Mouse (Mus musculus): Measurements from ENCODE around the gene March9. TPM values are rescaled to one million over a fixed set of nuclear protein-coding genes. Genes with fewer than 3 reads are reported as not detected.

The March9 gene
- polyA plus RNA-seq, 1 experiment from 2014 or later = 0.39 TPM

DNA sequence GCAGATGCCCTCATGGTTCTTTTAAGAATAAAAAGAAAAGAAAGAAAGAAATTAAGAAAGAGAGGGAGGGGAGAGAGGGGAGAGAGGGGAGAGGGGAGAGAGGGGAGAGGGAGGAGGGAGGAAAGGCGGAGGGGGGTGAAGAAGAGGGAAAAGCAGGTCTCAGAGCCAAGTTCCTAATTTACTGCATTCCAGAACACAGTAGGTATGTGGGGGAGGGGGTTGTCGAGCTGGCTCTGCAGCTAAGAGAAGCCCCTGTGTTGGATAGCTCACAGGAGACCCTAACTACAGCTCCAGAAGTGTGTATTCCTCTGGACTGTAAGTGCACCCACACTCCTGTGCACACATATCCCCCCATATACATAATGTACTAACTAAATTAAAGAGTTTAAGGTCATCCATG is 42.9 kb downstream of the March9 start:
- no peaks in the 10 kb centered on the region for H3K9me3 ChIP-seq (ENCODE audit: control insufficient read depth, low read length)
- peaks cover 8% of the 10 kb centered on the region for H3K36me3 ChIP-seq (ENCODE audit: control insufficient read depth, insufficient read depth, low read length)
- H3K4me1 ChIP-seq (ENCODE audit: control insufficient read depth in 2 of 2, insufficient read depth in 2 of 2, low read length in 2 of 2) = no peaks in the 10 kb centered on the region
- H3K27ac ChIP-seq (replicated peaks in 1 of 2; ENCODE audit: control insufficient read depth in 1 of 2, insufficient read depth in 1 of 2, low read depth in 2 of 2, low read length in 2 of 2) = no peak overlapping the region
- H3K4me3 ChIP-seq (ENCODE audit: control insufficient read depth in 1 of 2, insufficient read depth in 1 of 2, low read depth in 1 of 2, low read length in 2 of 2) = no peak overlapping the region
- ATAC-seq (ENCODE audit: insufficient number of reproducible peaks, insufficient read depth, low FRiP score, low read depth) = no peak
- no peak overlapping the region for H3K4me2 ChIP-seq (ENCODE audit: low read length)
- WGBS = 22% methylated on average over 2 of the region's 2 CpGs
- H3K9ac ChIP-seq (ENCODE audit: low read length) = no peak overlapping the region
- no peaks in the 10 kb centered on the region for H3K27me3 ChIP-seq (ENCODE audit: control insufficient read depth, insufficient read depth, low read length)

DNA sequence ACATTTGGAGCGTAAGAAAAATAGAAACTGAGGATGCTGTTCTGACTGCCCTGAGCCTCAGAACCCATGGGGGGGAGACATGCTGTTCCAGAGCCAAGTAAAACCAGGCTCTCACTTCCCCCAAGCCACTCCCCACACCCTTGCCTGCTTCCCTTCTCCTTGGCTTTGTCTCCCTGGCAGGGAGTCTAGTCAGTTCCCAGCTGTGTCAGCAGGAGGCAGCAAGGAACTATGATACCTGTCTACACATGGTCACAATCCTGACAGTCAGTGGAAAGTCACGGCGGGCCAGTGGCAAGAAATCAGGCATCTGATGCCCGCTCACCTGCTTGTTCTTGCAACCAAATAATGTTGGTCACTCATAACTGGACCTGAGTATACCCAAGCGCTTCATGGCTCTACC is 43.5 kb downstream of the March9 start:
- Histone ChIP-seq H3K4me1 (ENCODE audit: control insufficient read depth in 2 of 2, insufficient read depth in 2 of 2, low read length in 2 of 2) (no peaks in the 10 kb centered on the region), H3K4me3 (ENCODE audit: control insufficient read depth in 1 of 2, insufficient read depth in 1 of 2, low read depth in 1 of 2, low read length in 2 of 2) (no peak overlapping the region), H3K27ac (replicated peaks in 1 of 2; ENCODE audit: control insufficient read depth in 1 of 2, insufficient read depth in 1 of 2, low read depth in 2 of 2, low read length in 2 of 2) (no peak overlapping the region), H3K9me3 (ENCODE audit: control insufficient read depth, low read length) (no peaks in the 10 kb centered on the region), H3K36me3 (ENCODE audit: control insufficient read depth, insufficient read depth, low read length) (peaks cover 7% of the 10 kb centered on the region; the same call in 1 of the 2 replicates), H3K4me2 (ENCODE audit: low read length) (no peak overlapping the region), H3K9ac (ENCODE audit: low read length) (no peak overlapping the region), H3K27me3 (ENCODE audit: control insufficient read depth, insufficient read depth, low read length) (no peaks in the 10 kb centered on the region)
- no peak for ATAC-seq (ENCODE audit: insufficient number of reproducible peaks, insufficient read depth, low FRiP score, low read depth)
- WGBS = 55% methylated on average over 5 of the region's 5 CpGs

Other genes with a start within 250 kb of the March9 start
- gene Atp23, start 158.8 kb downstream of the March9 start, polyA plus RNA-seq (2014; fragmentation: Nextera tagmentation; extraction: Ambion mirVana) = 9.4 and 10.0 TPM in 2 replicates
- 60.4 and 64.4 TPM in 2 replicates for gene Ctdsp2, start 81.5 kb downstream of the March9 start, polyA plus RNA-seq (2014; fragmentation: Nextera tagmentation; extraction: Ambion mirVana)
- gene Avil, start 59.5 kb downstream of the March9 start, polyA plus RNA-seq (2014; fragmentation: Nextera tagmentation; extraction: Ambion mirVana) = 0.19 and 0.39 TPM in 2 replicates
- gene Tsfm, start 29.3 kb downstream of the March9 start, polyA plus RNA-seq (2014; fragmentation: Nextera tagmentation; extraction: Ambion mirVana) = 84.6 and 85.0 TPM in 2 replicates
- gene Mettl1, start 18.8 kb downstream of the March9 start, polyA plus RNA-seq (2014; fragmentation: Nextera tagmentation; extraction: Ambion mirVana) = 36.3 and 37.1 TPM in 2 replicates
- gene Eef1akmt3, start 18.7 kb downstream of the March9 start, polyA plus RNA-seq (2014; fragmentation: Nextera tagmentation; extraction: Ambion mirVana) = 0.16 and 0.30 TPM in 2 replicates
- gene Cyp27b1, start 11.9 kb downstream of the March9 start, polyA plus RNA-seq (2014; fragmentation: Nextera tagmentation; extraction: Ambion mirVana) = not detected in 2 replicates
- gene Cdk4, start 3.4 kb upstream of the March9 start, polyA plus RNA-seq (2014; fragmentation: Nextera tagmentation; extraction: Ambion mirVana) = 929 and 946 TPM in 2 replicates
- gene Tspan31, start 10.1 kb upstream of the March9 start, polyA plus RNA-seq (2014; fragmentation: Nextera tagmentation; extraction: Ambion mirVana) = 99.1 and 101 TPM in 2 replicates
- 0.27 TPM in 1 of 2 replicates, not detected in the other for gene Agap2, start 15.1 kb upstream of the March9 start, polyA plus RNA-seq (2014; fragmentation: Nextera tagmentation; extraction: Ambion mirVana)
- 27.7 and 28.3 TPM in 2 replicates for gene Os9, start 60.9 kb upstream of the March9 start, polyA plus RNA-seq (2014; fragmentation: Nextera tagmentation; extraction: Ambion mirVana)
- gene B4galnt1, start 105.0 kb upstream of the March9 start, polyA plus RNA-seq (2014; fragmentation: Nextera tagmentation; extraction: Ambion mirVana) = 1.5 and 2.0 TPM in 2 replicates
- 17.4 and 19.3 TPM in 2 replicates for gene Slc26a10, start 120.5 kb upstream of the March9 start, polyA plus RNA-seq (2014; fragmentation: Nextera tagmentation; extraction: Ambion mirVana)
- 18.2 and 22.8 TPM in 2 replicates for gene Arhgef25, start 129.9 kb upstream of the March9 start, polyA plus RNA-seq (2014; fragmentation: Nextera tagmentation; extraction: Ambion mirVana)
- gene Dtx3, start 135.5 kb upstream of the March9 start, polyA plus RNA-seq (2014; fragmentation: Nextera tagmentation; extraction: Ambion mirVana) = 73.3 and 75.7 TPM in 2 replicates
- gene Pip4k2c, start 151.4 kb upstream of the March9 start, polyA plus RNA-seq (2014; fragmentation: Nextera tagmentation; extraction: Ambion mirVana) = 17.6 and 22.8 TPM in 2 replicates
- 0.42 and 1.2 TPM in 2 replicates for gene Kif5a, start 203.2 kb upstream of the March9 start, polyA plus RNA-seq (2014; fragmentation: Nextera tagmentation; extraction: Ambion mirVana)
- 126 and 137 TPM in 2 replicates for gene Dctn2, start 206.2 kb upstream of the March9 start, polyA plus RNA-seq (2014; fragmentation: Nextera tagmentation; extraction: Ambion mirVana)
- 13.8 and 16.1 TPM in 2 replicates for gene Mbd6, start 228.8 kb upstream of the March9 start, polyA plus RNA-seq (2014; fragmentation: Nextera tagmentation; extraction: Ambion mirVana)